Mouse (Mus musculus): ENCODE data around the gene Dync1li2. TPM values are rescaled to one million over a fixed set of nuclear protein-coding genes. Genes with fewer than 3 reads are reported as not detected.

The Dync1li2 gene
- total RNA-seq, 2 experiments from 2014 or later = 99.3 to 104 TPM

- DNase-seq = no peak
- intact Hi-C loops (cut with DNase I; ENCODE audit: low total_unique reads) = no loop called here
These were observed 52.6 kb downstream of the Dync1li2 start for GRCm38 (mm10) chr8:104390245-104390644.

DNA sequence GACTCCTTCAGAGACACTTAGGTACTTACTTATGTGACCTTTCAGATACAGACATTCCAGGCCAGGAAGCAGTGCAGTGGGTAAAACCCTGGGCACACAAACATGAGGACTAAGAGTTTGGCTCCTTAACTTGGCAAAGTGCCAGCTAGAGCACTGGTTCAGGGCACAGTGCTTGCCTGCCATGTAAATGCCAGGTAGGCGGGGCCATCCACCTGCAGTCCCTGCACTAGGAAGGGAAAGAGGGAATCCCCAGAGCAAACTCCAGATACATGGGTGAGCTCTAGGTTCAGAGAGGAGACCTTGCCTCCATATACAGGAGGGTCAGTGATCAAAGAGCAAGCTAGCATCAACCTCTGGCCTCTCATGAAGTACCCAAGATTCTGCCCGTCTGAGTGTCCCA, 54.9 kb downstream of the Dync1li2 start:
- intact Hi-C loops (cut with DNase I; ENCODE audit: low total_unique reads) = no loop called here
- DNase-seq = no peak

GRCm38 (mm10) chr8:104387501-104387900, 55.3 kb downstream of the Dync1li2 start:
- intact Hi-C loops (cut with DNase I; ENCODE audit: low total_unique reads) = no loop called here
- no peak for DNase-seq

GRCm38 (mm10) chr8:104386693-104387092, 56.2 kb downstream of the Dync1li2 start:
- DNase-seq = no peak
- intact Hi-C loops (cut with DNase I; ENCODE audit: low total_unique reads) = no loop called here

GRCm38 (mm10) chr8:104383977-104384376, 58.9 kb downstream of the Dync1li2 start:
- no peak for DNase-seq
- intact Hi-C loops (cut with DNase I; ENCODE audit: low total_unique reads) = no loop called here

DNA sequence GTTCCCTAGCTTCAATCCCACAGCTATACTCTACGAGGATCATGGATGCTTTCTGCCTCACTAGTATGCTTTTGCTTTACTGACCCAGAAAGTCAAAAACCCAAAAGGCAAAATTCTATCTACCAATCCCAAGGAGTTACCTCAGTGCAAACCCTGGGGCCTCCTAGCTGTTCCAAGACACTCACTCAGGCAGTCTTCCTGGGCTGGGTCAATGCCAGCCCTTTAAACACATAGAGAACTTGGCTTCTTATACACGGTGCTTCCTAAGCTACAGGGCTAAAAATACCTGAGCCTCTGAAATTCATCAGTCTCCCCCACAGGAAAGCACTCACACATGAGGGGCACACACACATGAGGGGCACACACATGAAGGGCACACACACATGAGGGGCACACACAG, 59.6 kb downstream of the Dync1li2 start:
- intact Hi-C loops (cut with DNase I; ENCODE audit: low total_unique reads) = no loop called here
- no peak for DNase-seq

- intact Hi-C loops (cut with DNase I; ENCODE audit: low total_unique reads) = no loop called here
- no peak for DNase-seq
These were observed 61.9 kb downstream of the Dync1li2 start for GRCm38 (mm10) chr8:104380961-104381411.

- DNase-seq = no peak
- intact Hi-C loops (cut with DNase I; ENCODE audit: low total_unique reads) = no loop called here
These were observed 62.6 kb downstream of the Dync1li2 start for GRCm38 (mm10) chr8:104380269-104380668.

- intact Hi-C loops (cut with DNase I; ENCODE audit: low total_unique reads) = no loop called here
- no peak for DNase-seq
These were observed 63.5 kb downstream of the Dync1li2 start for GRCm38 (mm10) chr8:104379301-104379836.

DNA sequence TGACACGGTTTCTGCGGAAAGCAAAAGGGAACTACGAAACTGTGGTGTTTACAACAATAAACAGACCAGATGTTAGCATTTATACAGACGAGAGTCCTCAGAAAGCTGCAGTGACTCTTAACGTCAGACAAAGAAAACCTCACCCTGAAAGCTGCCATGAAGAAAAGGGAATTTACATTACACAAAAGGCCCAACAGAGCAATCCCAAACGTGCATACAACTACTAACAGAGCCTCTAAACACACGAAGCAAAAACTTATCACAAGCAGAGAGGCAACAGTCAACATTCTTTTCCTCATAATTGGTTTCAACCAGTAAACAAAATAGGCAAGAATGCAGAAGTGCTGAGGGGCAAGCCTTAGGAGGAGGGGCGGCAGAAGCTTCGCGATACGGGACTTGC, 66.2 kb downstream of the Dync1li2 start:
- intact Hi-C loops (cut with DNase I; ENCODE audit: low total_unique reads) = no loop called here
- DNase-seq = no peak

GRCm38 (mm10) chr8:104375959-104376358, 66.9 kb downstream of the Dync1li2 start:
- DNase-seq = no peak
- intact Hi-C loops (cut with DNase I; ENCODE audit: low total_unique reads) = no loop called here

GRCm38 (mm10) chr8:104374864-104375846, 67.7 kb downstream of the Dync1li2 start:
- DNase-seq = no peak
- intact Hi-C loops (cut with DNase I; ENCODE audit: low total_unique reads) = no loop called here

GRCm38 (mm10) chr8:104374269-104374668, 68.6 kb downstream of the Dync1li2 start:
- intact Hi-C loops (cut with DNase I; ENCODE audit: low total_unique reads) = no loop called here

GRCm38 (mm10) chr8:104373779-104374178, 69.1 kb downstream of the Dync1li2 start:
- intact Hi-C loops (cut with DNase I; ENCODE audit: low total_unique reads) = no loop called here
- no peak for DNase-seq

More at GRCm38 (mm10) chr8:104374269-104374668, 68.6 kb downstream of the Dync1li2 start:
- no peak for DNase-seq

- intact Hi-C loops (cut with DNase I; ENCODE audit: low total_unique reads) = no loop called here
These were observed 71.7 kb downstream of the Dync1li2 start for GRCm38 (mm10) chr8:104371121-104371520.

GRCm38 (mm10) chr8:104370071-104370470, 72.8 kb downstream of the Dync1li2 start:
- no peak for DNase-seq
- intact Hi-C loops (cut with DNase I; ENCODE audit: low total_unique reads) = no loop called here

More at GRCm38 (mm10) chr8:104371121-104371520, 71.7 kb downstream of the Dync1li2 start:
- no peak for DNase-seq

DNA sequence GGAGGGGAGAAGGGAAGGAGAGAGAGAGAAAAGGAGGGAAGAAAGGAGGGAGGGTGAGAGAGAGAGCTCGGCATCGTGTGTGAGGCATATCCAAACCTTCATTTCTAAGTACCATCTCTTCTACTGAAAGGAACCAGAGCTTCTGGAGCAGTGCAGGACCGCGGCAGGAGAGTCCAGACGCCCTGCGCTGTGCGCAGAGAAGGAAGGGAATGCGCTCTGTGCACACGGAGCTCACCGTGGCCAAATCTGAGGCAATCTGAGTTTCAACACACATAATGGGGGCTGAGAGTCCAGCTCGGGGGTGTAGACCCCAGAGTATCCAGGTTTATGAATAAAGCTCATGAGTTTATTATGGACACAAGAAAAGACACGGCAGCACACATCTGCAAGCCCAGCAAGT, 73.3 kb downstream of the Dync1li2 start:
- no peak for DNase-seq
- intact Hi-C loops (cut with DNase I; ENCODE audit: low total_unique reads) = no loop called here
